8 mouse cellular contexts compared by ENCODE assay signal in the genomic region with DNA sequence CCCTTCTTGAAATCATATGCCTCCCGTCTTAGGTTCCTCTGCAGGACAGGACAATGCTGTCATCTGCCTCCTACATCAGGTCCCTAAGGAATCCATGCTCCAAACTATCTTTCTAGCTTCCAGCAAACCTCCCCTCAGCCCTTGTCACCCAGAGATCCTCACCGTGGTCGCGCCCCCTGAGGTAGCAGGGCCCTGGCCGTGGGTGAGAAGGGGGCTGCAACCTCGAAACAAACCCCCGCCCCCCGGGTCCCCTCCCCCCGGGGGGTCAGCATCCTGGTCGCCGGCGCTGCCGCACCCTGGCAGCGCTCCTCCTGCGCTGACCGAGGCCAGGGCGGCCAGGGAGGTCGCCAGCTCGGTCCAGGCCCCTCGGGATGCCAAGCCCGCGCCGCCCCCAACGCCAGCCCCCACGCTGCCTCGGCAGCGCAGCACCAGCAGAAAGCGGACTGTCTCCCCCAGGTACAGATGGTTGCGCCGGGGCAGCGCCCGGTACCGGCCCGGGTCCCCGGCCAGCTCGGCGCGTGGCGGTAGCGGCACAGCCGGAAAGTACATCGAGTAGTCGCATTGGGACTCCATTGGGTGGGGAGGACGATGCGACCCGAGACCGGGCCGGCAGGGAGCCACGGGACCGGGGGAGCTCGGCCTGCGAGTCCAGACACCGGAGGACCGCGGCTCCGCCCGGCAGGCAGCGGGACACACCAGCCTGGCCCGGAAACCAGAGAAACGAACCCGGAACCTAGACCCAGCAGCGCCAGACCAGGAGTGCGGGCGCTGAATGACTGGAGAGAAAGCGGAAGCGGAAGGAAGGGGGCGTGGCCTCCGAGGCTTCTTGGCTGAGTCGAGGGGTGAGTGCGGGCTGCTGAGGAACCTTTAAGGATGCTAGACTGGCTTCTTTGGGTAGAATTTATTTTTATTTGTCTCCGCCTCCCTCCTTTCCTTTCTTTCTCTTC. TPM values are rescaled to one million over a fixed set of nuclear protein-coding genes. Genes with fewer than 3 reads are reported as not detected.
DNase-seq lines count a peak whose midpoint lies in the region; ATAC-seq and TF ChIP-seq lines count a peak whose summit lies in the region.

A gene (minus strand): TSS at position 774 of the 947 bp plus-strand sequence.

- DNase-seq in brain, embryonic 14.5 days (ENCODE audit: low read depth), result peak; percentile 95
- DNase-seq in kidney, postnatal 10 days, result peak; percentile 97
- DNase-seq in natural killer cell, adult 2 months (ENCODE audit: low spot score in 2 of 2), result peak; percentile 86 to 89

- peaks cover 3% of the 10 kb centered on the region for H3K36me3 ChIP-seq in C2C12 (ENCODE audit: control insufficient read depth, insufficient read depth)
- H3K36me3 ChIP-seq in erythroblast, embryonic 14.5 days (ENCODE audit: control insufficient read depth), result peaks cover 44% of the 10 kb centered on the region
- peaks cover 48% of the 10 kb centered on the region for H3K36me3 ChIP-seq in heart, embryonic 12.5 days
- peaks cover 44% of the 10 kb centered on the region for H3K36me3 ChIP-seq in liver, embryonic 12.5 days
- peaks cover 20% of the 10 kb centered on the region; the same call in 1 of the 2 replicates for H3K36me3 ChIP-seq in stomach, embryonic 15.5 days

- H3K4me3 ChIP-seq in C2C12 (ENCODE audit: insufficient read depth, poor library complexity, severe bottlenecking), result peak within 1 kb of the TSS; percentile 69
- H3K4me3 ChIP-seq in erythroblast, embryonic 14.5 days (replicated peaks), result peak within 1 kb of the TSS; percentile 95
- peak within 1 kb of the TSS; percentile 95 for H3K4me3 ChIP-seq in heart, embryonic 12.5 days
- H3K4me3 ChIP-seq in liver, embryonic 12.5 days, result peak within 1 kb of the TSS; percentile 89
- H3K4me3 ChIP-seq in stomach, embryonic 15.5 days (replicated peaks), result peak within 1 kb of the TSS; percentile 78

- H3K9ac ChIP-seq in heart, embryonic 12.5 days, result peak within 1 kb of the TSS; percentile 97
- peak within 1 kb of the TSS; percentile 96 for H3K9ac ChIP-seq in liver, embryonic 12.5 days
- peak within 1 kb of the TSS; percentile 78 for H3K9ac ChIP-seq in stomach, embryonic 15.5 days

- H3K9me3 ChIP-seq in erythroblast, embryonic 14.5 days (ENCODE audit: control insufficient read depth, low read length), result no peaks in the 10 kb centered on the region
- no peaks in the 10 kb centered on the region for H3K9me3 ChIP-seq in heart, embryonic 12.5 days (replicated peaks)
- H3K9me3 ChIP-seq in liver, embryonic 12.5 days (replicated peaks), result no peaks in the 10 kb centered on the region
- no peaks in the 10 kb centered on the region for H3K9me3 ChIP-seq in stomach, embryonic 15.5 days

- peak within 1 kb of the TSS; percentile 99 for H3K4me2 ChIP-seq in heart, embryonic 12.5 days
- peak within 1 kb of the TSS; percentile 95 for H3K4me2 ChIP-seq in liver, embryonic 12.5 days
- H3K4me2 ChIP-seq in stomach, embryonic 15.5 days, result peak within 1 kb of the TSS; percentile 77

- no peaks in the 10 kb centered on the region for H3K79me3 ChIP-seq in C2C12 (ENCODE audit: low read depth)

- peak within 1 kb of the TSS; percentile 97 for H3ac ChIP-seq in C2C12 (ENCODE audit: control insufficient read depth, insufficient read length, low read depth)

- under 1% methylated on average over 70 of the region's 71 CpGs for WGBS in heart, embryonic 12.5 days
- under 1% methylated on average over 70 of the region's 71 CpGs for whole genome bisulfite sequencing in liver, embryonic 12.5 days (ENCODE audit: insufficient replicate concordance)
- WGBS in stomach, embryonic 15.5 days, result under 1% methylated on average over 69 of the region's 71 CpGs

- peaks cover 66% of the 10 kb centered on the region for H3K4me1 ChIP-seq in erythroblast, embryonic 14.5 days (ENCODE audit: control insufficient read depth)
- peaks cover 53% of the 10 kb centered on the region for H3K4me1 ChIP-seq in heart, embryonic 12.5 days (replicated peaks)
- H3K4me1 ChIP-seq in liver, embryonic 12.5 days, result peaks cover 60% of the 10 kb centered on the region
- peaks cover 20% of the 10 kb centered on the region for H3K4me1 ChIP-seq in stomach, embryonic 15.5 days

- peak; percentile 89 for ATAC-seq in heart, embryonic 12.5 days (ENCODE audit: insufficient number of reproducible peaks, low FRiP score)
- peak; percentile 84 for ATAC-seq in liver, embryonic 12.5 days
- ATAC-seq in stomach, embryonic 15.5 days (ENCODE audit: insufficient read depth, low FRiP score, low read depth), result peak; percentile 80

- H3K79me2 ChIP-seq in C2C12 (ENCODE audit: control insufficient read depth, insufficient read depth), result peaks cover 24% of the 10 kb centered on the region

- peak; percentile 72; the same call in 1 of the 2 replicates for TF ChIP-seq POLR2A in brain, embryonic 14.5 days (IDR thresholded peaks at IDR 0.05; ENCODE audit: borderline replicate concordance, extremely low read depth, insufficient read depth, insufficient read length, poor library complexity, severe bottlenecking)

- TF ChIP-seq CTCF in C2C12 (IDR thresholded peaks at IDR 0.05; ENCODE audit: control insufficient read depth, insufficient read depth, insufficient read length), result no peak
- no peak for TF ChIP-seq CTCF in brain, embryonic 14.5 days (IDR thresholded peaks at IDR 0.05; ENCODE audit: borderline replicate concordance, extremely low read depth, insufficient read depth, insufficient read length)

- peak within 1 kb of the TSS; percentile 67 for H3K27ac ChIP-seq in heart, embryonic 12.5 days (ENCODE audit: poor library complexity, severe bottlenecking)
- peak within 1 kb of the TSS; percentile 85 for H3K27ac ChIP-seq in liver, embryonic 12.5 days
- H3K27ac ChIP-seq in stomach, embryonic 15.5 days, result peak within 1 kb of the TSS; percentile 79

- no peaks in the 10 kb centered on the region for H3K27me3 ChIP-seq in C2C12 (ENCODE audit: control insufficient read depth, insufficient read depth, insufficient read length)
- no peaks in the 10 kb centered on the region for H3K27me3 ChIP-seq in erythroblast, embryonic 14.5 days (ENCODE audit: control insufficient read depth)
- no peaks in the 10 kb centered on the region for H3K27me3 ChIP-seq in heart, embryonic 12.5 days (replicated peaks)
- H3K27me3 ChIP-seq in liver, embryonic 12.5 days (replicated peaks), result no peaks in the 10 kb centered on the region
- H3K27me3 ChIP-seq in stomach, embryonic 15.5 days (replicated peaks), result no peaks in the 10 kb centered on the region

TF ChIP-seq in C2C12, 6 proteins besides CTCF, POLR2A, EP300 and RAD21:
- TF ChIP-seq MYOD1 (IDR thresholded peaks at IDR 0.05; ENCODE audit: control insufficient read depth, insufficient read length, low read depth) (no peak), MAX (IDR thresholded peaks at IDR 0.05) (peak; percentile 63), FOSL1 (IDR thresholded peaks at IDR 0.05; ENCODE audit: insufficient read depth, low read length, poor library complexity, severe bottlenecking) (no peak), CEBPB (IDR thresholded peaks at IDR 0.05; ENCODE audit: low read depth) (no peak)

RNA-seq across cellular contexts. Expression of the gene that starts here (rescaled TPM):
- 6.8 TPM for polyA plus RNA-seq in C2C12 (2012; fragmentation: generic; extraction: Trizol)
- 131 and 172 TPM in 2 replicates for polyA plus RNA-seq in brain, embryonic 14.5 days (2012; rRNA removed)
- 2.4 and 2.9 TPM in 2 replicates for polyA plus RNA-seq in erythroblast, embryonic 14.5 days (2012)
- polyA plus RNA-seq in heart, embryonic 12.5 days (2016; fragmentation: Nextera tagmentation; extraction: Ambion mirVana), result 7.9 and 8.0 TPM in 2 replicates
- polyA plus RNA-seq in liver, embryonic 12.5 days (2016; fragmentation: Nextera tagmentation; extraction: Ambion mirVana), result 8.7 and 8.9 TPM in 2 replicates
- polyA plus RNA-seq in stomach, embryonic 15.5 days (2015; fragmentation: Nextera tagmentation; extraction: Ambion mirVana), result 5.5 and 6.1 TPM in 2 replicates

Comparison
In these comparisons a context has a peak if more than half of its experiments do, and no peak if none do; other contexts are left out.
1. Peak in every context shown above with its lines: DNase-seq, ATAC-seq, H3K4me3 ChIP-seq and H3K27ac ChIP-seq.
2. RNA of the gene that starts here (polyA plus RNA-seq): 131 to 172 TPM in brain, embryonic 14.5 days; 8.7 to 8.9 TPM in liver, embryonic 12.5 days, 7.9 to 8.0 TPM in heart, embryonic 12.5 days, 6.8 TPM in C2C12 (single experiment), 5.5 to 6.1 TPM in stomach, embryonic 15.5 days and 2.4 to 2.9 TPM in erythroblast, embryonic 14.5 days; every median in the first group is over 10 times any median in the second.